23 mouse cellular contexts compared by ENCODE assay signal in genomic region chr12:85700842-85701223, GRCm38 (mm10). TPM values are rescaled to one million over a fixed set of nuclear protein-coding genes. Genes with fewer than 3 reads are reported as not detected.
A peak's percentile ranks its signal among the peaks of the same experiment; 100 is the strongest.
DNase-seq lines count a peak whose midpoint lies in the region; ATAC-seq and TF ChIP-seq lines count a peak whose summit lies in the region.
"Had no signal": no experiment of that assay in that cellular context is flagged by ENCODE, and none has a peak within 500 bp of the region (broad histone marks: within the 10 kb centered on the region; RNA-seq: fewer than 3 reads in every experiment).

No protein-coding gene starts in this region.

- 80% methylated on average over 7 of the region's 7 CpGs for WGBS in kidney, postnatal 0 days
- 91% methylated on average over 7 of the region's 7 CpGs for WGBS in kidney, embryonic 14.5 days
- WGBS in lung, embryonic 16.5 days = 35% methylated on average over 7 of the region's 7 CpGs
- 79% methylated on average over 7 of the region's 7 CpGs for WGBS in midbrain, postnatal 0 days
- WGBS in midbrain, embryonic 16.5 days = 84% methylated on average over 7 of the region's 7 CpGs
- WGBS in forebrain, embryonic 14.5 days = 87% methylated on average over 7 of the region's 7 CpGs

- TF ChIP-seq CTCF in kidney, postnatal 0 days (IDR thresholded peaks at IDR 0.05; ENCODE audit: low read depth) = no peak
- TF ChIP-seq CTCF in midbrain, postnatal 0 days (IDR thresholded peaks at IDR 0.05) = no peak

- no peak overlapping the region for H3K4me2 ChIP-seq in kidney, postnatal 0 days (ENCODE audit: low read length)
- no peak overlapping the region for H3K4me2 ChIP-seq in kidney, embryonic 14.5 days (replicated peaks; ENCODE audit: low read depth, low read length)
- no peak overlapping the region for H3K4me2 ChIP-seq in lung, embryonic 16.5 days (ENCODE audit: low read depth, low read length)
- H3K4me2 ChIP-seq in midbrain, postnatal 0 days (ENCODE audit: low read depth, low read length, poor library complexity, severe bottlenecking) = no peak overlapping the region
- no peak overlapping the region for H3K4me2 ChIP-seq in midbrain, embryonic 16.5 days (ENCODE audit: low read length)
- H3K4me2 ChIP-seq in forebrain, embryonic 14.5 days (ENCODE audit: low read length) = no peak overlapping the region
- H3K4me2 ChIP-seq: embryonic facial prominence, embryonic 12.5 days; embryonic facial prominence, embryonic 15.5 days; forebrain, embryonic 15.5 days; heart, embryonic 11.5 days; hindbrain, embryonic 12.5 days; hindbrain, embryonic 15.5 days had no signal

- H3K27me3 ChIP-seq in kidney, postnatal 0 days (ENCODE audit: insufficient read depth, low read length) = no peaks in the 10 kb centered on the region
- no peaks in the 10 kb centered on the region for H3K27me3 ChIP-seq in kidney, embryonic 14.5 days (ENCODE audit: control insufficient read depth, insufficient read depth, low read length)
- no peaks in the 10 kb centered on the region for H3K27me3 ChIP-seq in lung, embryonic 16.5 days (ENCODE audit: control insufficient read depth, insufficient read depth, low read depth, low read length)
- peaks cover 11% of the 10 kb centered on the region; the same call in 1 of the 2 replicates for H3K27me3 ChIP-seq in midbrain, postnatal 0 days (ENCODE audit: insufficient read depth, low read length)
- no peaks in the 10 kb centered on the region; the same call in 1 of the 2 replicates for H3K27me3 ChIP-seq in midbrain, embryonic 16.5 days (ENCODE audit: control insufficient read depth, insufficient read depth, low read depth, low read length)
- 0 out of 2 replicates have a peak, but pooled peaks cover 3% of the 10 kb centered on the region for H3K27me3 ChIP-seq in forebrain, embryonic 14.5 days (replicated peaks; ENCODE audit: control insufficient read depth, insufficient read depth, low read length)
- H3K27me3 ChIP-seq: embryonic facial prominence, embryonic 12.5 days; embryonic facial prominence, embryonic 15.5 days; forebrain, embryonic 15.5 days had no signal

- H3K9ac ChIP-seq in kidney, postnatal 0 days (ENCODE audit: low read depth, low read length) = no peak overlapping the region
- H3K9ac ChIP-seq in kidney, embryonic 14.5 days (ENCODE audit: low read depth, low read length) = no peak overlapping the region
- H3K9ac ChIP-seq in lung, embryonic 16.5 days (ENCODE audit: low read length) = no peak overlapping the region
- no peak overlapping the region for H3K9ac ChIP-seq in midbrain, postnatal 0 days (replicated peaks; ENCODE audit: low read length, poor library complexity, severe bottlenecking)
- H3K9ac ChIP-seq in midbrain, embryonic 16.5 days (ENCODE audit: low read depth, low read length) = no peak overlapping the region
- H3K9ac ChIP-seq in forebrain, embryonic 14.5 days (ENCODE audit: low read length) = no peak overlapping the region
- H3K9ac ChIP-seq: embryonic facial prominence, embryonic 12.5 days; embryonic facial prominence, embryonic 15.5 days; forebrain, embryonic 15.5 days; hindbrain, embryonic 12.5 days; hindbrain, embryonic 15.5 days had no signal

- H3K4me1 ChIP-seq in kidney, postnatal 0 days (replicated peaks; ENCODE audit: insufficient read depth, low read length) = 0 out of 2 replicates have a peak, but pooled peaks cover 3% of the 10 kb centered on the region
- H3K4me1 ChIP-seq in kidney, embryonic 14.5 days (ENCODE audit: control insufficient read depth, insufficient read depth, low read length) = 0 out of 2 replicates have a peak, but pooled peaks cover 8% of the 10 kb centered on the region
- peaks cover 23% of the 10 kb centered on the region for H3K4me1 ChIP-seq in lung, embryonic 16.5 days (replicated peaks; ENCODE audit: control insufficient read depth, insufficient read depth, low read length)
- H3K4me1 ChIP-seq in midbrain, postnatal 0 days (ENCODE audit: insufficient read depth, low read length) = no peaks in the 10 kb centered on the region; the same call in 1 of the 2 replicates
- peaks cover 4% of the 10 kb centered on the region; the same call in 1 of the 2 replicates for H3K4me1 ChIP-seq in midbrain, embryonic 16.5 days (ENCODE audit: control insufficient read depth, insufficient read depth, low read length)
- peaks cover 2% of the 10 kb centered on the region; the same call in 1 of the 2 replicates for H3K4me1 ChIP-seq in forebrain, embryonic 14.5 days (ENCODE audit: control insufficient read depth, insufficient read depth, low read length)

- H3K27ac ChIP-seq in kidney, postnatal 0 days = no peak overlapping the region
- H3K27ac ChIP-seq in kidney, embryonic 14.5 days (ENCODE audit: low read depth, low read length) = no peak overlapping the region
- peak overlapping the region; percentile 66 for H3K27ac ChIP-seq in lung, embryonic 16.5 days (ENCODE audit: low read length)
- no peak overlapping the region for H3K27ac ChIP-seq in midbrain, postnatal 0 days (ENCODE audit: low read depth, low read length)
- no peak overlapping the region for H3K27ac ChIP-seq in midbrain, embryonic 16.5 days (ENCODE audit: low read length)
- H3K27ac ChIP-seq in forebrain, embryonic 14.5 days (ENCODE audit: low read depth, low read length) = no peak overlapping the region
- H3K27ac ChIP-seq: embryonic facial prominence, embryonic 12.5 days; embryonic facial prominence, embryonic 15.5 days; forebrain, embryonic 15.5 days; hindbrain, embryonic 12.5 days; hindbrain, embryonic 15.5 days had no signal

- no peak for ATAC-seq in kidney, postnatal 0 days (replicated peaks; ENCODE audit: low FRiP score, low read depth)
- no peak for ATAC-seq in kidney, embryonic 14.5 days (ENCODE audit: low FRiP score, low TSS enrichment)
- ATAC-seq in lung, embryonic 16.5 days (ENCODE audit: low read depth) = peak; percentile 53
- ATAC-seq in midbrain, postnatal 0 days (ENCODE audit: low FRiP score) = no peak
- ATAC-seq in midbrain, embryonic 16.5 days = no peak
- no peak for ATAC-seq in forebrain, embryonic 14.5 days
- ATAC-seq: forebrain, embryonic 15.5 days had no signal

- H3K4me3 ChIP-seq in kidney, postnatal 0 days (replicated peaks; ENCODE audit: low read depth, low read length) = no peak overlapping the region
- no peak overlapping the region for H3K4me3 ChIP-seq in kidney, embryonic 14.5 days (ENCODE audit: low read length)
- no peak overlapping the region for H3K4me3 ChIP-seq in lung, embryonic 16.5 days (ENCODE audit: low read length)
- H3K4me3 ChIP-seq in midbrain, postnatal 0 days (ENCODE audit: low read depth, low read length) = no peak overlapping the region
- no peak overlapping the region for H3K4me3 ChIP-seq in midbrain, embryonic 16.5 days (ENCODE audit: low read depth, low read length)
- no peak overlapping the region for H3K4me3 ChIP-seq in forebrain, embryonic 14.5 days (ENCODE audit: low read depth, low read length)
- H3K4me3 ChIP-seq: embryonic facial prominence, embryonic 12.5 days; embryonic facial prominence, embryonic 15.5 days; forebrain, embryonic 15.5 days; hindbrain, embryonic 12.5 days; hindbrain, embryonic 15.5 days had no signal

- H3K9me3 ChIP-seq in kidney, postnatal 0 days (replicated peaks; ENCODE audit: low read length) = no peaks in the 10 kb centered on the region
- no peaks in the 10 kb centered on the region for H3K9me3 ChIP-seq in kidney, embryonic 14.5 days (ENCODE audit: control insufficient read depth, low read length)
- H3K9me3 ChIP-seq in lung, embryonic 16.5 days (ENCODE audit: control insufficient read depth, low read length) = no peaks in the 10 kb centered on the region
- H3K9me3 ChIP-seq in midbrain, postnatal 0 days (ENCODE audit: low read length) = no peaks in the 10 kb centered on the region
- no peaks in the 10 kb centered on the region for H3K9me3 ChIP-seq in midbrain, embryonic 16.5 days (replicated peaks; ENCODE audit: control insufficient read depth, low read length, poor library complexity, severe bottlenecking)
- H3K9me3 ChIP-seq in forebrain, embryonic 14.5 days (replicated peaks; ENCODE audit: control insufficient read depth, low read length) = no peaks in the 10 kb centered on the region
- H3K9me3 ChIP-seq: embryonic facial prominence, embryonic 12.5 days; embryonic facial prominence, embryonic 15.5 days; forebrain, embryonic 15.5 days; hindbrain, embryonic 12.5 days; hindbrain, embryonic 15.5 days had no signal

- peak; percentile 27 for DNase-seq in kidney, postnatal 0 days (ENCODE audit: low spot score)
- no peak for DNase-seq in lung, postnatal 25 days (ENCODE audit: low spot score)
- peak; percentile 23 for DNase-seq in midbrain, postnatal 0 days (ENCODE audit: low spot score)
- DNase-seq in yolk sac, embryonic 10.5 days (ENCODE audit: low spot score) = peak; percentile 62
- DNase-seq in forebrain, embryonic 14.5 days (ENCODE audit: low spot score) = no peak
- DNase-seq: adrenal gland, postnatal 10 days; adrenal gland, postnatal 36 days; B cell, adult 2 months; cerebellum, adult 18-20 months; cerebellum, adult 9-10 months; gastrocnemius, postnatal 25 days; heart, adult 18-20 months had no signal

- no peaks in the 10 kb centered on the region for H3K36me3 ChIP-seq in kidney, postnatal 0 days (ENCODE audit: insufficient read depth, low read length)
- H3K36me3 ChIP-seq in kidney, embryonic 14.5 days (ENCODE audit: control insufficient read depth, insufficient read depth, low read length) = no peaks in the 10 kb centered on the region
- no peaks in the 10 kb centered on the region for H3K36me3 ChIP-seq in lung, embryonic 16.5 days (ENCODE audit: control insufficient read depth, insufficient read depth, low read length)
- H3K36me3 ChIP-seq in midbrain, postnatal 0 days (ENCODE audit: insufficient read depth, low read length) = no peaks in the 10 kb centered on the region
- H3K36me3 ChIP-seq in midbrain, embryonic 16.5 days (ENCODE audit: control insufficient read depth, insufficient read depth, low read length) = no peaks in the 10 kb centered on the region
- no peaks in the 10 kb centered on the region for H3K36me3 ChIP-seq in forebrain, embryonic 14.5 days (ENCODE audit: control insufficient read depth, insufficient read depth, low read length)
- H3K36me3 ChIP-seq: embryonic facial prominence, embryonic 12.5 days; embryonic facial prominence, embryonic 15.5 days; forebrain, embryonic 15.5 days; hindbrain, embryonic 12.5 days; hindbrain, embryonic 15.5 days had no signal

RNA-seq across cellular contexts. Expression of gene Batf, which starts 14.4 kb away (rescaled TPM):
- polyA plus RNA-seq in kidney, postnatal 0 days (2015; fragmentation: Nextera tagmentation; extraction: Ambion mirVana) = 4.0 and 4.3 TPM in 2 replicates
- 2.7 and 2.9 TPM in 2 replicates for polyA plus RNA-seq in kidney, embryonic 14.5 days (2014; fragmentation: Nextera tagmentation; extraction: Ambion mirVana)
- polyA plus RNA-seq in lung, embryonic 16.5 days (2015; fragmentation: Nextera tagmentation; extraction: Ambion mirVana) = 5.4 and 5.7 TPM in 2 replicates
- total RNA-seq in midbrain, postnatal 0 days (2014; rRNA removed) = 0.28 and 3.1 TPM in 2 replicates
- 0.83 and 1.3 TPM in 2 replicates for polyA plus RNA-seq in midbrain, postnatal 0 days (2015; fragmentation: Nextera tagmentation; extraction: Ambion mirVana)
- 0.59 and 1.3 TPM in 2 replicates for polyA plus RNA-seq in midbrain, embryonic 16.5 days (2015; fragmentation: Nextera tagmentation; extraction: Ambion mirVana)
- polyA plus RNA-seq in forebrain, embryonic 14.5 days (2014; fragmentation: Nextera tagmentation; extraction: Ambion mirVana) = 0.94 and 1.5 TPM in 2 replicates
- total RNA-seq: gastrocnemius, adult 8-10 months had no signal

RNA-seq across cellular contexts. Expression of gene Flvcr2, which starts 45.5 kb away (rescaled TPM):
- 7.0 and 7.5 TPM in 2 replicates for polyA plus RNA-seq in kidney, postnatal 0 days (2015; fragmentation: Nextera tagmentation; extraction: Ambion mirVana)
- 0.94 and 2.2 TPM in 2 replicates for polyA plus RNA-seq in kidney, embryonic 14.5 days (2014; fragmentation: Nextera tagmentation; extraction: Ambion mirVana)
- polyA plus RNA-seq in lung, embryonic 16.5 days (2015; fragmentation: Nextera tagmentation; extraction: Ambion mirVana) = 6.5 and 8.3 TPM in 2 replicates
- total RNA-seq in midbrain, postnatal 0 days (2014; rRNA removed) = 4.8 and 5.5 TPM in 2 replicates
- polyA plus RNA-seq in midbrain, postnatal 0 days (2015; fragmentation: Nextera tagmentation; extraction: Ambion mirVana) = 3.9 and 4.2 TPM in 2 replicates
- 5.5 and 5.8 TPM in 2 replicates for polyA plus RNA-seq in midbrain, embryonic 16.5 days (2015; fragmentation: Nextera tagmentation; extraction: Ambion mirVana)
- polyA plus RNA-seq in forebrain, embryonic 14.5 days (2014; fragmentation: Nextera tagmentation; extraction: Ambion mirVana) = 2.6 and 4.3 TPM in 2 replicates
- total RNA-seq: MEL had no signal

Comparison
In these comparisons a context has a peak if more than half of its experiments do, and no peak if none do; other contexts are left out.
1. DNase-seq: peak in kidney, postnatal 0 days (single experiment), midbrain, postnatal 0 days (single experiment) and yolk sac, embryonic 10.5 days (single experiment); none in lung, postnatal 25 days (single experiment) and forebrain, embryonic 14.5 days (single experiment).